ENCODE assay signal across 8 mouse cellular contexts in the genomic region with DNA sequence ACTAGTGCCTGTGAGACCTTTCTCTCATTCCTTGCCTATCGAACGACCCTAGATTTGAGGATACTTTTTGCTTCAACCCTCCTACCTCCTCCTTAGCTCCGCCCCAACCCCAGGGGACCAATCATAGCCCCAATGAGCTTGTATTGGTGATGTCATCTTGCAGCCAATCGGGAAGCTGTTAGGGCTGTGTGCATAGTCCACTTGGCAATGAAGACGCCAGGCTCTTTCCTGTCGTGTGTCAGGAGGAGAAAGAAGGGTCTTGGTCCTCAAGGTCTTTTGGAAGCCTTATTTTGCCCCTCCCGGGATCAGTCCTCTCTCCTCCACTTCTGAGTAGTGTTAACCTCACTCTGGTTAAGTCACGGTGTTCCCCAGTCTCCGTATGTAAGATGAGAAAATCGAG. TPM values are rescaled to one million over a fixed set of nuclear protein-coding genes. Genes with fewer than 3 reads are reported as not detected.
DNase-seq lines count a peak whose midpoint lies in the region; ATAC-seq and TF ChIP-seq lines count a peak whose summit lies in the region.

No protein-coding gene starts in this region.

- no peaks in the 10 kb centered on the region for H3K27me3 ChIP-seq in hindbrain, embryonic 12.5 days
- no peaks in the 10 kb centered on the region for H3K27me3 ChIP-seq in lung, postnatal 0 days (replicated peaks; ENCODE audit: insufficient read depth, low read length)

- TF ChIP-seq EP300 in lung, postnatal 0 days (IDR thresholded peaks at IDR 0.05): no peak

- H3K9ac ChIP-seq in hindbrain, embryonic 12.5 days: peak overlapping the region; percentile 32; the same call in 1 of the 2 replicates
- H3K9ac ChIP-seq in lung, postnatal 0 days (replicated peaks; ENCODE audit: low read depth): no peak overlapping the region

- peak overlapping the region; percentile 30 for H3K4me3 ChIP-seq in hindbrain, embryonic 12.5 days
- peak overlapping the region; percentile 19; the same call in 1 of the 2 replicates for H3K4me3 ChIP-seq in lung, postnatal 0 days (ENCODE audit: low read depth, low read length)

- no peaks in the 10 kb centered on the region for H3K9me3 ChIP-seq in hindbrain, embryonic 12.5 days (replicated peaks)
- H3K9me3 ChIP-seq in lung, postnatal 0 days (ENCODE audit: low read length): no peaks in the 10 kb centered on the region

- peak overlapping the region; percentile 49 for H3K4me2 ChIP-seq in hindbrain, embryonic 12.5 days (replicated peaks)
- H3K4me2 ChIP-seq in lung, postnatal 0 days (replicated peaks; ENCODE audit: low read depth, low read length): peak overlapping the region; percentile 42

- peaks cover 41% of the 10 kb centered on the region for H3K4me1 ChIP-seq in hindbrain, embryonic 12.5 days
- 0 out of 2 replicates have a peak, but pooled peaks cover 4% of the 10 kb centered on the region for H3K4me1 ChIP-seq in lung, postnatal 0 days (ENCODE audit: insufficient read depth, low read depth, low read length)

- no peak for TF ChIP-seq CTCF in lung, postnatal 0 days (IDR thresholded peaks at IDR 0.05)

- H3K27ac ChIP-seq in hindbrain, embryonic 12.5 days: peak overlapping the region; percentile 75
- no peak overlapping the region for H3K27ac ChIP-seq in lung, postnatal 0 days (ENCODE audit: low read length)

- peaks cover 2% of the 10 kb centered on the region; the same call in 1 of the 2 replicates for H3K36me3 ChIP-seq in hindbrain, embryonic 12.5 days
- no peaks in the 10 kb centered on the region for H3K36me3 ChIP-seq in lung, postnatal 0 days (ENCODE audit: insufficient read depth, low read length)

- peak; percentile 87 for ATAC-seq in hindbrain, embryonic 12.5 days (ENCODE audit: low FRiP score)
- peak; percentile 95 for ATAC-seq in lung, postnatal 0 days

- DNase-seq in ZHBTc4 (ENCODE audit: low read depth, low spot score): peak; percentile 87
- peak; percentile 92 to 95 for DNase-seq in cerebellum, postnatal 14 days
- peak; percentile 58 to 74 for DNase-seq in frontal cortex, postnatal 36 days (ENCODE audit: low spot score in 2 of 2)
- DNase-seq in layer of hippocampus, postnatal 10 days (ENCODE audit: low spot score in 2 of 2): peak; percentile 68 to 79
- peak; percentile 88 for DNase-seq in lung, postnatal 0 days (ENCODE audit: low spot score)
- DNase-seq in ovary, postnatal 36 days (ENCODE audit: low spot score): peak; percentile 50
- peak; percentile 74 for DNase-seq in thymus, postnatal 4 days

- 3% methylated on average over 10 of the region's 10 CpGs for WGBS in hindbrain, embryonic 12.5 days
- 1% methylated on average over 10 of the region's 10 CpGs for WGBS in lung, postnatal 0 days

RNA-seq across cellular contexts. Expression of a gene that starts 11.3 kb away (rescaled TPM):
- 51.6 and 54.2 TPM in 2 replicates for polyA plus RNA-seq in hindbrain, embryonic 12.5 days (2016; fragmentation: Nextera tagmentation; extraction: Ambion mirVana)
- 10 to 100 TPM; 48.2 to 53.9 TPM for total RNA-seq in layer of hippocampus, postnatal 10 days (2021)
- 2.1 and 2.2 TPM in 2 replicates for polyA plus RNA-seq in lung, postnatal 0 days (2015; fragmentation: Nextera tagmentation; extraction: Ambion mirVana)

RNA-seq across cellular contexts. Expression of a gene that starts 23.7 kb away (rescaled TPM):
- polyA plus RNA-seq in hindbrain, embryonic 12.5 days (2016; fragmentation: Nextera tagmentation; extraction: Ambion mirVana): 55.2 and 56.1 TPM in 2 replicates
- total RNA-seq in layer of hippocampus, postnatal 10 days (2021): 100 to 1,000 TPM; 147 to 157 TPM
- 5.7 and 7.0 TPM in 2 replicates for polyA plus RNA-seq in lung, postnatal 0 days (2015; fragmentation: Nextera tagmentation; extraction: Ambion mirVana)

RNA-seq across cellular contexts. Expression of a gene that starts 50.8 kb away (rescaled TPM):
- polyA plus RNA-seq in hindbrain, embryonic 12.5 days (2016; fragmentation: Nextera tagmentation; extraction: Ambion mirVana): not detected in 2 replicates
- 1 to 10 TPM; 1.1 to 1.6 TPM for total RNA-seq in layer of hippocampus, postnatal 10 days (2021)
- polyA plus RNA-seq in lung, postnatal 0 days (2015; fragmentation: Nextera tagmentation; extraction: Ambion mirVana): 17.9 TPM in 1 of 2 replicates, not detected in the other

Comparison
In these comparisons a context has a peak if more than half of its experiments do, and no peak if none do; other contexts are left out.
1. RNA of a gene that starts 11.3 kb away (polyA plus RNA-seq): 51.6 to 54.2 TPM in hindbrain, embryonic 12.5 days; 2.1 to 2.2 TPM in lung, postnatal 0 days; every median in the first group is over 10 times any median in the second.
2. Peak in every context shown above with its lines, with median percentiles within 50 percentile points of each other: DNase-seq.